Mouse (Mus musculus) liver (tissue): ENCODE measurements at regions not wholly inside any gene's neighbourhood (a gene's known extent, or its start where the extent isn't known, plus 50 kb on each side); places are given as distances from the start of the nearest gene placed in this dataset.
A peak's percentile ranks its signal among the peaks of the same experiment; 100 is the strongest.

Source experiments
- DNase-seq: peaks from one replicate; pipeline ENCODE4 v3.0.0-alpha.2; 2020; ENCODE audit warnings: mixed read lengths

DNA sequence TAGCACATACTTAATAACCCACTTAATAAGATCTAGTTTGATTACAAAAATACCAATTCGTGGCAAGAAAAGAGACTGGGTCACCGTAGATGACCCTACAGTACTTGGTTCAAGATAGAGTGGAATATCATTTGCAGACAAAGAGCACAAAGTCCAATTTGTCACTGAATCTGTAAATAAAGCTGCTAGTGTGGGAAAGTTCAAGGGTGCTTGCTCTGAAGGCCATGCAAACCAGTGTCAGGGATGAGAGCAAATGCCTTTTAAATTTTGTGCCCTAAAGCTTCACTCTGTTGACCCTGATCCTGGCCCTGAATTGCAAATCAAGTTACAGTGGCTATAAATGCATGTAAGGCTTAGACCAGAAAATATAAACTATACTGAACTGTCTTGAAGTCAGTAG is 113.1 kb downstream of the Cd55b start:
- no peak for DNase-seq

DNA sequence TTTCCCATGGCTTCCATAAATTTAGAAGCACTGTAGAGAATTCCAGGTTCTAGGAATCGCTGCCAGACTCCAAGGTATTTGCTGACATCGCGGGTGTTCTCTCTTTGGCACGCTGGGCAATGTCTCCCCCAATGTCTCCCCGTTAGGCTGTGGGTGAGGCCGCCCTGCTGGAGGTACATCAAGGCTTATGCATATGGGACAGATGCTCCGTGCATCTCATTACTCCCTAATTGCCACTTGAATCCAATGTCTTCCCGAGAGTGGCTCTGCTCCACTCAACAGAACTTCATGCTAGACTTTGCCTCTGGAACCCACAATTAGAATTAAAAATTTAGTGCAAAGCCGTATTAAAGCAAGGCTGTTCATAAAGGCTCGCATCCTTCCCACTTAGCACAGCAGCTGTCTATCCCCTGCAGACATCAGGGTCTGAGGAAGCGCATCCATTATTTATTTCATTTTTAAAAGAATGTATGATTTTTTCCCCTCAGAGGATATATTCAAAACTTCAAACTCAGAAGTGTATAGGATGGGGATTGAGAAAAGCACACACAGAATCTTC is 120.9 kb downstream of the Cd55b start:
- no peak for DNase-seq

DNA sequence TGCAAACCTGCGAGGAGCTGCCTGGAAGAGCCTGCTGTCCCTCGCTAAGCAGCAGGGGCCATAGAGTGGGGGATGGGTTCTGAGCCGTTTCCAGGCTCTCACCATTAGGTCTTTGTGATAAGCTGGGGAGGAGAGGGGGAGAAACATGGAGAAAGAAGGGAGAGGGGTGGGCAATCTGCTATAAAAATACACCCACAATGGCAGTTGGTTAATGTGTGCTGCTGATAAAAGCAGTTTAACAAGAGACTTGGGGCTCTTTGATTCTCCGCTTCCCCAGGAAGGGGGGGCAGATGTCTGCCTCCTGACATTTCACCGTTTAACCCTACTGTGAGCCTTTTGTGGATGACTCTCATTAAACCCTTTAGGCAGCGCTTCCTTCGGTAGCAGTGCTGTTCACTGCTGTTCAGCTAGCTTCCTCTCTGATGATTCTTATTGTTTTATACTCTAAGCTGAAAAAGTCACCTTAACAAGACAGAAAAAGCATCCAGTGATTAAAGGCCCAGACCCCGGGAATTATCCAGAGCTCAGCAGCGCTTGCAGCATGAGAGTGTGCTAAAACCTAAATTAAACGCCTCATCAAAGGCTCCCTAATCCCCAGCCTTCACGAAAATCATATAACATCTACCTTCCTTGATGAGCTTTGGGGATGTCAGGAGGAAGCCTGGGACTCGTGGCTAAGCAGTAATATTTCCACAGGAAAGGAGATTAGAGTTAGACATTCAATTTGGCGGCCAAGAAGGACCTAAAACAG is 122.6 kb downstream of the Cd55b start:
- DNase-seq, result peak; percentile 73

DNA sequence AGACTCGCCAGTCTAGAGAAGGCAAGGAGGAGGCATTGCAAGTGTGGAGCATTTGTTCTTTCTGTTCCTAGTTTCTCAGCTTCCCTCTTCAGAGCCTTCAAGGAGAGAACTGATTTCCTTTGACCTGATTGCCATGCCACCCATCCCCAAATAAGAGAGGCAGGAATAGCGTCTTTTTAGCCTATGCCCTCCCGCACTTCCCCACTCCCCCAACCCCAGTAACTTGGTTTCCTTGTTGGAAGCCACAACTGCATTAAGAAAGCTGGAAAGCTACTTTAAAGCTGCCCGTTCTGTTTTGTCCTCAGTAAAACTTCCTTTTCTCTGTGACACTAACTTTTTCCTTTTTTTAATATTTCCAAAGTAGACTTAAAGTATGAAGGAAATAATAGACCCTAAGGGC is 123.2 kb downstream of the Cd55b start:
- no peak for DNase-seq

DNA sequence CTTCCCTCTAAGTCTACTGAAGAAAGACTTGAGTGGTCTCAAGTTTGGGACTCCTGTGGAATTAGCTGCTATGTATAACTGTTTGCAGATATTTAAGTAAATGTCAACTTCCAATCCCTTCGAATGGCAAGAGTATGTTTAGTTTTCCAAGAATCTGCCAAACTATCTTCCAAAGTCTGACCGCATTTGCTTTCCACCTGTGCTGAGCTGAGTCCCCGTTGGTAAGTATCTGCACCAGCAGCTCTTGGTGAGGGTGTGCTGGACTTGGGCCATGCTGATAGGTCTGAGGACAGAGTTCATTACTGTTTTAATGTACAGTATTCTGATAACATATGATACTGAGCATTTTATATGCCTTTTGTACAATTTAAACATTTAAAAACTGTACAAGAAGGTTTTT is 123.7 kb downstream of the Cd55b start:
- DNase-seq, result peak; percentile 52

DNA sequence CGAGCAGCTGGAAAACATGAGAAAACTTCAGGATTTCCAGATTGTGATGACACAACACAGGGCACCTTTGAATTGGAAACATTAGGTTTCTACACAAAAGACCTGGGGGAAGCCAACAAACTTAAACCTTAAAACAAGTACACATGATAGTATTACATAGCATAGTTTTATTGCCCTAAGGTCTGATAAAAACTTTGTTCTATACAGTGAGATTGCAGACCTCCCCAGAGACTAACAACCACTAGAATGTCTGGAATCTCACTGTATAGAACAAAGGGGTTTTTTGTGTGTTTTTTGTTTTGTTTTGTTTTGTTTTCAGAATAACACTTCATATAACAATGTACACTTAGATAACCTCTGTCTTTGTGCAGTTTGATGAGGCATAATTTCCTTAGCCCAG is 124.2 kb downstream of the Cd55b start:
- DNase-seq, result no peak

DNA sequence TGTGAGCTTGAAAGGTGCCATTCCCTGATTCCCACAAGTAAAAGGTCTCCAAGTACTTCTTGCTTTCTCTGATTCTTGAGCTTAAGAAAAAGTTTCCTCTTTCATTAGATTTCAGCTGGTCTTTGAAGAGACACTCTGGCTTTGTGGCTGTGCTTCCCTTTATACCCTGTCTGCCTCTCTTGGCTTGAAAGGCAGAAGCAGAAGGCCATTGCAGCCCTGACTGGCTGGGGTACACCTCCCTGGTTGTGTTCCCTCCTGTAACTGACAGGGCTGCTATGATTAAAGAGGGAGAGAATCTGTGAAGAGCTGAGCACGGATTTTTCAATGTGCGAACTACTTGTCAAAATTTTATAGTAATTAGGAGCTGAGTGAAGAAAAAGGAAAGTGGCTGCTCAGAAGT is 125.3 kb downstream of the Cd55b start:
- DNase-seq, result no peak

DNA sequence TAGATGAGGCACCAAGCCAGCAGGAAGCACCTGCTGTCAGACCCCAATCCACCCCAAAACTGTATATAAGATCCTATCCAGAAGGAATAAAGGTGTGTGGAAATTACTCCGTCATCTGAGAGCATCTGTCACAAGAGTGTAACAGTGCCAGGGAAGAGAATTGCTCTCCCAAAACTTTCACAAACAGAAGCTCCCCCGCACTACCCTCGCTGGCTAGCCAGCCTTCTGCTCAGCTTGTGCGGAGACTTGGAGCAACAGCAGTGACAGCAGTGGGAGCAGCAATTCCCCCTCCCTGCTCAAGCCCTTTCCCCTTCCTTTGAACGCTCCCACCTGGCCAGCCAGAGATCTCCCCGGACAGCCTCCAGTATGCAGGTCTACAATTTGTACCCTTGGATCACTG is 136.9 kb downstream of the Cd55b start:
- DNase-seq, result no peak

DNA sequence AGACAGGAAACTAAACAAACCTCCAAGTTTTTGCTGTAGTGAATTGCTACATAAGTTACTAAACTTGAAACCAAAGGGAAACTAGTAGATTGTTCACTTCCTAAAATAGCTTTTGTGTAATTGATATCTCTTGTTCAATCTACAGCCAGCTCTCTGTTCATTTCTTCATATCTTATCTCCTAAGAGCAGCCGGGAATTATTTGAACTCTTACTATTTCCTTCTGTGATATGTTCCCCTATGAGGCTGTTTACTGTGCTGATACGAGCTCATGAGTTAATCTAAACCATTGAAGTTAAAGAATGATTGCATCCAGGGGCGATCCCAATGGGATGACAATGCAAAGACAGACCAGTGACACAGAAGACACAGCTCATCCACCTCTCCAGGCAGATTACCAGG is 140.7 kb downstream of the Cd55b start:
- no peak for DNase-seq

DNA sequence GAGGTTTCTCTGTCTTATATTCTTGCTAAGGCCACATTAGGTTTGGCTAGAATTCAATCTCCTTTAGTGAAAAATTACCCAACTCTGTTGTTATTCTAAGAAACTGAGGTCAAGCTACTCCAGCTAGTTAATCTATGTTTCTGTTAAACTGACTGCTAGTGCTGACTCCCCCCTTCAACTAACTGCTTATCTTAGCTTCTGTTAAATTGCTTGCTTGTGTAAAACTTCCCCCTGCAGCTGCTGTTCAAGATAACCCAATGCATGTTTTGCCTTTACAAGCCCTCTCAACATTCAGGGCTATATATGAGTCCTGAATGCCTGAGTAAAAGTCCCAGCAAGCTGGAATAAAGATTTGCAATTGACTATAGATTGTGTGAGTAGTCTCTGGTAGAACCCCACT is 143.6 kb downstream of the Cd55b start:
- no peak for DNase-seq

DNA sequence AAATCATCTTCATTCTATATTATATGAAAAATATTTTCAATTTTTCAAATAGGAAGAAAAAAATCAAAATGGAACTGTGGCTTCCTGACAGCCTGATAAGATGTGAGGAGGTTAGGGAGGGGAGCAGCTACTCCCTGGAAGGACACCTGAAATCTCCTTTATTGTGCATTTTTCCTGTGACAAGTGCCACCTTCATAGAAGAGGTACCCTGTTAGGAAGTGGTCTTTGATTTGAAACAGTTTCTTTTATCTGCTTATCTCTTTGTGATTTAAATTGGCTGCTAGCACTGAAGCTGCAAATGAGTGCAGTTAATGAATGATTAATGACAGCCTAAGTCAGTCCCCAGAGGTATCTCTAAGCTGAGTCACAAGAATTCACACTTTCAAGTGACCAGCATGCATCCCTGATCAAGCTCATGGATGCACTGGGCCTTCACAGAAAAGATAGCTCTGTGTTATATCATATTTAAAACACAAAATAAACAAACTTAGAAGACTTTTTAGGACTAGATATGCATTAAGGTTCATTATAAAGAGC is 144.7 kb downstream of the Cd55b start:
- no peak for DNase-seq

DNA sequence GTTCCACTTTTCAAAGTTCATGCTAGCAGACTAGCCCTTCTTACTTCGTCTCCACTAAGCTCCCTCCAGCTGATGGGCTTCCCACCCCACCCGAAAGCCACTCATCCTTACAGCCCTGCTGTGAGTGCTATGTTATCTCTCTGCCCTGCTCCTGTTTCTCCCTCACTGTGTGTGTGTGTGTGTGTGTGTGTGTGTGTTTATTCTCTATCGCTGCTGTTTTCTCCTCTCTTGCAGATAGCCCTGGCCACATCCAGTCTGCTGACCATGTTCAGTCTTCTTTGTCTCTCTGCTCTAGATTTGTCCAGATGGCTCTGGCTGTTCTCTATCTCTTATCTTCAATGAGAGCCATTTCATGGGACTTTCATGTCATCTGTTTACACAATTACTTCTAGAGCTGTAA is 145.9 kb downstream of the Cd55b start:
- peak; percentile 49 for DNase-seq

DNA sequence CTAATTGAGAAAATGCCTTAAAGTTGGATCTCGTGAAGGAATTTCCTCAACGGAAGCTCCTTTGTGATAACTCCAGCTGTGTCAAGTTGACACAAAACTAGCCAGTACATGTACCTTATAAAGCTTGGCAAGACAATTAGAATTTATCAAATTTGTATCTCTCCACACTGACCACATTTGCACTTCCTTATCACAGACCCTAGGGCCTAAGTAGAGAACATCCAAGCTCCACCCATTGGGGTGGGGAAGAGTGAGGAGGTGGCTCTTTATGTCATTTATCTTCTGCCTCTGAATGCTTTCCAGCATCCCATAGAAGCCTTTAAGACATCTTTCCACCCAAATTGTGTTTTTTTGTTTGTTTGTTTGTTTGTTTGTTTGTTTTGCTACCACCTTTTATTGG is 146.8 kb downstream of the Cd55b start:
- DNase-seq, result no peak

DNA sequence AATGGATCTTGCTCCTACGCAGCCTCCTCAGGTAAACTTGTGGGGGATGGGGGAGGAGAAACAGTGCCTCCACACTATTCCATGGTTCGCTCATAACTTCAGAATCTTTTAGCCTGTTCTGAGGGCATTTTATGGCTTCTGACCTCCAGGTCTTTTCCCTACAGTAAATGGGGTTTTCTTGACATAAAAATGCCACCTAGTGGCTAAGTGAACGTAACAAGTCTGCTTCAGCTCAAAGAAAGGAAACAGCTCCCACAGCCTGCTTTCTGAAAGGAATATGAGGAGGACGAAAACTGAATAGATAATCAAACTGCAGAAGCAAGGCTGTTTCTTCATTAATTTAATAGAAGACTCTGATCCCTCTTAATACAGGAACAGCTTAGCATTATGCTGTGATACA is 148.3 kb downstream of the Cd55b start:
- no peak for DNase-seq

DNA sequence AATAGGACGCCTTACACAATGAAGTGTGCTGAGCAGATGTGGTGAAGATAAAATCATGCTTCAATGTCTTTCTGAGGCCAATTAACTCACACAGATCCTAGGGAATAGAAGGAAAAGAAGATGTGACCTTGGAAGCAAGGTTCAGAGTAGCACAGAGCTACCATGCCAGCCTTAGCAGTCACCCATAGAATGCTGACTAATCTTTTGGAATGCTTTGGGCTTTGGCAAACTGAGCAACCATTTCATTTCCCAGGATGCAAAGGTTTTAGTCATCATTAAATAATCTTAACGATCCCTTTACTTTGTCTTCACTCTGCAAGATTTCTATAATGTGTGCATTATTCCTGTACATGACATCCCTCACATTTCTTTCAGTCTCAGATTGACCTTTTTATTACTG is 152.4 kb downstream of the Cd55b start:
- no peak for DNase-seq
